Mouse (Mus musculus) midbrain, embryonic 12.5 days (tissue): Measurements from ENCODE around the gene Spire2. TPM values are rescaled to one million over a fixed set of nuclear protein-coding genes. Genes with fewer than 3 reads are reported as not detected.

Experiments used
- ATAC-seq: fragments of 200-750 bp; cut with Nextera tagmentation; 2 replicates; pipeline ENCODE4 v1.8.0; 2017; ENCODE audit warnings: low read depth, moderate TSS enrichment, moderate library complexity; ENCODE audit not compliant: low FRiP score
- H3K27ac ChIP-seq: fragments of 300-500 bp; sonication (generic); replicated peaks from 2 replicates; pipeline ENCODE4 v1.5.1; 2016; ENCODE audit warnings: mild to moderate bottlenecking
- H3K27me3 ChIP-seq: fragments of 300-500 bp; sonication (generic); 2 replicates; pipeline ENCODE4 v1.6.1; 2016; ENCODE audit warnings: mild to moderate bottlenecking
- H3K36me3 ChIP-seq: fragments of 300-500 bp; sonication (generic); 2 replicates; pipeline ENCODE4 v1.6.1; 2016
- H3K4me1 ChIP-seq: fragments of 300-500 bp; sonication (generic); 2 replicates; pipeline ENCODE4 v1.6.1; 2016
- H3K4me2 ChIP-seq: fragments of 300-500 bp; sonication (generic); replicated peaks from 2 replicates; pipeline ENCODE4 v1.6.1; 2016; ENCODE audit warnings: mild to moderate bottlenecking, moderate library complexity
- H3K4me3 ChIP-seq: fragments of 300-500 bp; sonication (generic); 2 replicates; pipeline ENCODE4 v1.5.1; 2016; ENCODE audit warnings: mild to moderate bottlenecking
- H3K9ac ChIP-seq: fragments of 300-500 bp; sonication (generic); replicated peaks from 2 replicates; pipeline ENCODE4 v1.6.1; 2016; ENCODE audit warnings: mild to moderate bottlenecking, moderate library complexity
- H3K9me3 ChIP-seq: fragments of 300-500 bp; sonication (generic); 2 replicates; pipeline ENCODE4 v1.6.1; 2016; ENCODE audit warnings: mild to moderate bottlenecking
- WGBS: fragments of 180-500 bp; shearing (Covaris S2); methylation state at CpG from one replicate; pipeline ENCODE4 v1.1.7; 2016; 5-methylcytosine and 5-hydroxymethylcytosine counted together
- polyA plus RNA-seq: library from polyadenylated mRNA; unstranded; fragments of >200 nt; fragmentation: Nextera tagmentation; extraction: Ambion mirVana; gene quantifications from 2 replicates; pipeline ENCODE4 v1.2.1, GENCODE M21; 2016

The Spire2 gene
- polyA plus RNA-seq, 1 experiment from 2014 or later: 27.7 TPM

DNA sequence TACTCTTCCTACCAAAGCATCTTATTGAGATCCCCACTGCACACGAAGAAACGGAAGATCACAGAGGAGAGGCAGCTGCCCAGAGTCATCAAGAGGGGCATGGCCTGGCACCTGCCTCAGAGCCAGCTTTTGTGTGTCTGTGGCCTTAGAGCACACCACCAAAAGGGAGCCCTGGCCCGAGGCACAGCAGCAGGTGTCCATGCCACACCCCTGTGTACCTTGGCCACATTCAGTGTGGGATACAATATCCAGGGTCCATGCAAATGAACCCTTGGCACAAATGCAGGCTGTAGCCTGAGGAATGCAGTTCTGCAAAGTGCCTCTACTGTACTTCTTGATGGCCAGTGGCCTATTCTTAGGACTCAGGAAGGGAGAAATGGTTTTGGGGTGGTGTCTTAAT is 5.0 kb downstream of the Spire2 start:
- 83% methylated on average over 3 of the region's 3 CpGs for WGBS
- no peaks in the 10 kb centered on the region for H3K36me3 ChIP-seq
- H3K4me1 ChIP-seq: peaks cover 13% of the 10 kb centered on the region
- no peak overlapping the region for H3K4me3 ChIP-seq
- H3K27ac ChIP-seq: no peak overlapping the region
- no peaks in the 10 kb centered on the region for H3K27me3 ChIP-seq
- H3K4me2 ChIP-seq: no peak overlapping the region
- no peak overlapping the region for H3K9ac ChIP-seq
- no peak for ATAC-seq
- no peaks in the 10 kb centered on the region for H3K9me3 ChIP-seq

DNA sequence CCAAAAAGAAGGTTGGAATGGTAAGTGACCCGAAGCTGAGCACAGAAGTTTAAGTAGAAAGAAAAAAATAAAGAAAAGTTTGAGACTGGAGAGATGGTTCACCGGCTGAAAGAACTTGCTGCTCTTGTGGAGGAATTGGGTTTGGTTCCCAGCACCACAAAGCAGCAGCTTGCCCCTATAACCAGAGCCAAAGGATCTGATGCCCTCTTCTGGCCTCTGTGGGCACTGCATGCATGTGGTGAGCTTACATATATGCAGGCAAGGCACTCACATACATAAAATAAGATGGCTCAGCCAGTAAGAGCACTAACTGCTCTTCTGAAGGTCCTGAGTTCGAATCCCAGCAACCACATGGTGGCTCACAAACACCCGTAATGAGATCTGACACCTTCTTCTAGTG is 7.6 kb downstream of the Spire2 start:
- H3K27me3 ChIP-seq: no peaks in the 10 kb centered on the region
- 97% methylated on average over 4 of the region's 4 CpGs for WGBS
- no peak overlapping the region for H3K27ac ChIP-seq
- no peak overlapping the region for H3K9ac ChIP-seq
- no peak for ATAC-seq
- H3K4me3 ChIP-seq: no peak overlapping the region
- no peak overlapping the region for H3K4me2 ChIP-seq
- H3K4me1 ChIP-seq: no peaks in the 10 kb centered on the region
- no peaks in the 10 kb centered on the region for H3K36me3 ChIP-seq
- no peaks in the 10 kb centered on the region for H3K9me3 ChIP-seq

DNA sequence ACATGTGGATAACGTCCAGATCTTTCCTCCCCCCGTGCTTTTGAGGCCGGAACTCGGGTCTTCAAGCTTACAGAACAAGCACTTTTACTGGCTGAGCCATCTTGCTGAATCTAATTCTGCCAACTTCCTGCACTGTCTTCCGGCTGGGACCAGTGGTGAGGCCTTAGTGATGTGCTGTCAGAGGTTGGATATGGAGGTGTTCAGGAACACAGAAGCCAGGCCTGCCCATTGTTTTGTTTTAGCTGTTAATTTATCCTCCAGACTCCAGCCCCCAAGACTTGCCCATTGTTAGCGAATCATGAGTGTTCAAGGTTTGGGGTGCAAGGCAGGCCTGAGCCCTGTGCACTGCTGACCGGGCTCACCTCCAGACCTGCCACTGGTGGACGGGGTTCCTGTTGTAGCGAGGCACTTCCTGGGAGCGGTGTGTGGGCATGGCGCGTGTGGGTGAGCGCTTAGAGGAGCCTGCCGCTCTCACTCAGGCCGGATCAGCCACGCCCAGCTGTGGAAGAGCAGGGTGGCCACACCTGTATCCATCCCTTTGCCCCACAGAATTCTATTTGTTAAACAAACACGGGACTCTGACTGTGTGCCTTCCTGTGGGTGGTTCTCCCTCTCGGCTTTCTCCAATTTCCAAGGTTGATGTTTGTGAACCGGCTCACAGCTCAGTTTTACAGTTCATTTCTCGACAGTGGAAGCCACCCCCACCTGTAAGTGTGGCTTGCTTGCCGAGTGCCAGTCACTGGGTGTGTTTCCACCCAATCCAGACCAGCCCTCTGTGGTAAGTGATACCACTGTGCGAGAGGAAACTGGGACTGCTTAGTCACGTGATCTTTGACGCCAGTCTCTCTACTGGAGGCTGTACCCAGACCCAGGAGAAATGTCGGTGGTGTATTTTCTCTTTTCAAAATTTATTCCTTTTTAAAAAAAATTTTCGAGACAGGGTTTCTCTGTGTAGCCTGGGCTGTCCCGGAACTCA is 8.8 kb downstream of the Spire2 start:
- H3K4me1 ChIP-seq: no peaks in the 10 kb centered on the region
- no peaks in the 10 kb centered on the region for H3K27me3 ChIP-seq
- no peak overlapping the region for H3K4me3 ChIP-seq
- no peak overlapping the region for H3K9ac ChIP-seq
- ATAC-seq: no peak
- 90% methylated on average over 27 of the region's 27 CpGs for WGBS
- no peaks in the 10 kb centered on the region for H3K9me3 ChIP-seq
- no peaks in the 10 kb centered on the region for H3K36me3 ChIP-seq
- no peak overlapping the region for H3K4me2 ChIP-seq
- H3K27ac ChIP-seq: no peak overlapping the region

DNA sequence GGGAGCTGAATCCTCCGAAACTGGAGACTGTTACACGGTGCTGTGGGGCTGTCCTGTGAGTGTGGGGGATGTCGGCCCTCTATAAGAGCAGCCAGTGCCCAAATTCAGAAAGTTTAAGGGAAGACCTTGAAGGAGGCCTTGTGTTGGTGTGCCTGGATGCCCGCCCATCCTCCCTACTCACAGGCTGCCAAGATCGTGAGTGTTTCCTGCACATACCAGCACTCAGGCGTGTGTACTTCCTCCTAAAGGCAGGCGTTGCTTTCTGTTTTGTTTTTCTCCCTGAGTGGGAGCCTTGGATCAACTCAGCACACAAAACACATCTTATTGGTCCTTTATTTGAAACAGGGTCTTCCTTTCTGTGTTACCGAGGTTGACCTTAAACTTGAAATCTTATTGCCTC is 9.7 kb downstream of the Spire2 start:
- no peak for ATAC-seq

DNA sequence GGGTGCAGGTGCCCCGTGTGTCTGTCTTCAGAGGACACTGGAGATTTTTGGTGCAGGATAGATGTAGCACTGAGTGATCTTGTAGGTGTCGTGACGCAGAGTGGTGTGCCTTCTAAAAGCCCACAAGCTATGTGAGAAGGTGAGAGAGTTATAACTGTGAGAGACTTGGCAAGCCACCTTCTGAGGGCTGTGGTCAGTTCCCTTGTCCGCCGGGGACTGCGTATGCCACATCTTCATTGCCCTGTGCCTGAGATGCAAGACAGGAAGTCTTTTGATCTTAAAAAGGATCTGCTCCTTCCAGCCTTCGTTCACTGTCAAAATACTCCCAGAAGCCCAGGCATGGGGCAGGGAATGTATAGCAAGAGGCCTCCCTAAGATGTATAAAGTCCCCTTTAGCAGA is 10.4 kb downstream of the Spire2 start:
- no peak overlapping the region for H3K27ac ChIP-seq
- no peaks in the 10 kb centered on the region for H3K9me3 ChIP-seq
- H3K9ac ChIP-seq: no peak overlapping the region
- no peaks in the 10 kb centered on the region; the same call in 1 of the 2 replicates for H3K4me1 ChIP-seq
- no peak overlapping the region for H3K4me2 ChIP-seq
- WGBS: 89% methylated on average over 7 of the region's 7 CpGs
- H3K36me3 ChIP-seq: 0 out of 2 replicates have a peak, but pooled peaks cover 4% of the 10 kb centered on the region
- no peaks in the 10 kb centered on the region for H3K27me3 ChIP-seq
- no peak overlapping the region for H3K4me3 ChIP-seq
- ATAC-seq: no peak

More for the DNA sequence above, 9.7 kb downstream of the Spire2 start:
- no peaks in the 10 kb centered on the region for H3K27me3 ChIP-seq
- no peaks in the 10 kb centered on the region for H3K4me1 ChIP-seq
- no peak overlapping the region for H3K4me2 ChIP-seq
- H3K4me3 ChIP-seq: no peak overlapping the region
- no peak overlapping the region for H3K9ac ChIP-seq
- H3K27ac ChIP-seq: no peak overlapping the region
- H3K36me3 ChIP-seq: no peaks in the 10 kb centered on the region
- H3K9me3 ChIP-seq: no peaks in the 10 kb centered on the region
- 89% methylated on average over 8 of the region's 8 CpGs for WGBS

DNA sequence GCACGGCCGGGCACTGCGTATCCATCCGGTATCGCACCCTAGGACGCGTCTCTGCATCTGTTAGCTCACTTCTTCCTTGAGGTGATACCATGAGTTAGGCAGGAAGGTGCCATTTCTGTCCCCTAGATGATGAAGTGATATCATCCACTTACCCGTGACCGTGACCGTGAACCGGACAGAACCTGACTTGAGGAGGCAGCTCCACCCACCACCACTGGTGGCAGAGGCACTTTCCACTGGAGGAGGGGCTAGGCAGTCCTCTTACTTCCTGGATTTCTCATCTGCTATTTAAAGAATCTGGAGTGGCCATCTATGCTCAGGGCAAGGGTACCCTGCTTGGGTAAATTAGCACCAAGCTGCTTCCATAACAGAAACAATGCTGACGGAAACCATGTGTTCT is 10.9 kb downstream of the Spire2 start:
- no peak overlapping the region for H3K4me2 ChIP-seq
- WGBS: 87% methylated on average over 12 of the region's 12 CpGs
- no peak for ATAC-seq

DNA sequence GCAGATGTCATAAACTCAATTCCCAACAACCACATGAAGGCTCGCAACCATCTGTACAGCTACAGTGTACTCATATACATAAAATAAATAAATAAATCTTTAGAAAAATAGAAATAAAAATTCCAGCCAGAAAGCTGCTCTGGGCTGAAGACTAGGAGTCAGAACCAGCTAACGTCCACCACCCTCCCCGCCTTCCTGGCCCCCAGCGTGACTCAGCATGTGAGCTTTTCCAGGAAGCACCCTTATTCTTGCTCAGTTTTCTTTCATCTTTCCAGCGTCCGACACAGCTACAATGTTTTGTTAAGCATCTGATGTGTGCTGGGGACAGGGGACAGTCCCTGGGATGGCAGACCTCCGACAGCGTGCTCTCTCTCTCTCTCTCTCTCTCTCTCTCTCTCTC is 12.6 kb downstream of the Spire2 start:
- no peak overlapping the region for H3K4me2 ChIP-seq
- H3K4me1 ChIP-seq: no peaks in the 10 kb centered on the region; the same call in 1 of the 2 replicates
- 89% methylated on average over 8 of the region's 8 CpGs for WGBS
- no peaks in the 10 kb centered on the region for H3K9me3 ChIP-seq
- peaks cover 9% of the 10 kb centered on the region; the same call in 1 of the 2 replicates for H3K36me3 ChIP-seq
- H3K27ac ChIP-seq: no peak overlapping the region
- no peaks in the 10 kb centered on the region for H3K27me3 ChIP-seq
- H3K9ac ChIP-seq: no peak overlapping the region
- ATAC-seq: no peak
- H3K4me3 ChIP-seq: no peak overlapping the region

More for the DNA sequence above, 10.9 kb downstream of the Spire2 start:
- H3K9ac ChIP-seq: no peak overlapping the region
- no peaks in the 10 kb centered on the region; the same call in 1 of the 2 replicates for H3K4me1 ChIP-seq
- no peaks in the 10 kb centered on the region for H3K9me3 ChIP-seq
- no peak overlapping the region for H3K27ac ChIP-seq
- H3K36me3 ChIP-seq: peaks cover 9% of the 10 kb centered on the region; the same call in 1 of the 2 replicates
- no peak overlapping the region for H3K4me3 ChIP-seq
- H3K27me3 ChIP-seq: no peaks in the 10 kb centered on the region

DNA sequence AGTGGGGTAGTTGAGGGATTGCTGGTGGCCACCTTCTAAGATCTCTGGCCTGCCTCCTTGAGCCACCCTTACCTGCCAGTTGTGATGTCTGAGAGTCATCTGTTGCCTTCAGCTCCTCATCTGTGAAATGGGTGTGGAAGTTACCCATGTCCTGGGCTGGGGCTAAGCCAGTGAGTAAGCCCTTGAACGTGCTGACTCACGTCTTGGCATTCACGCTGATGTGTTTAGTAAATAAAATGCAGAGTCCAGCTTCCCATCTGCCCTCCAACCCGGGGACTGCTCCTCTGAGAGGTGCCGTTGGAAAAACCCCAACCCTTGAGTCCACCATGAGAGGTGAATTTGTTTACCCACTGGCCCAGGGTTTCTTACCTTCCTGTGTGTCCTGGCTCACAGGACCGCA is 13.3 kb downstream of the Spire2 start:
- no peak for ATAC-seq
- 91% methylated on average over 6 of the region's 6 CpGs for WGBS
- Histone ChIP-seq H3K27me3 (no peaks in the 10 kb centered on the region), H3K9me3 (no peaks in the 10 kb centered on the region), H3K4me1 (no peaks in the 10 kb centered on the region; the same call in 1 of the 2 replicates), H3K4me3 (no peak overlapping the region), H3K27ac (no peak overlapping the region), H3K4me2 (no peak overlapping the region), H3K9ac (no peak overlapping the region), H3K36me3 (peaks cover 9% of the 10 kb centered on the region; the same call in 1 of the 2 replicates)

DNA sequence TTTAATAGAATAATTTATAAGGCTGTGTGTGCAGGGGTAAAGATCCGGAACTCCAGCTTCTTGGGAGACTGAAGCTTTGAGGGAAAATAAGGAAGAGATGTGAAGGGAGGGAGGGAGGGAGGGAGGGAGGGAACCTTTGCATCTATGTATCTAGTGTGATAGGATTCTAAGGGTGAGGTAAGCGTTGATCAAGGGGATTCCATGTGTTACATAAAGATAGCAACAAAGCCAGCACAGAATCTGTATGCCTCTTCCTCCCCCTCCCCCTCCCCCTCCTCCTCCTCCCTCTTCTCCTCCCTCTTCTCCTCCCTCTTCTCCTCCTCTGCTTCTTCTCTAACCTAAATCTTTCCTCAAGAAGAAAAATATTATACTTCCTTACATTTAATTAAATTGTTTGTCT is 14.8 kb downstream of the Spire2 start:
- H3K9me3 ChIP-seq: no peaks in the 10 kb centered on the region
- no peak for ATAC-seq
- peaks cover 9% of the 10 kb centered on the region; the same call in 1 of the 2 replicates for H3K36me3 ChIP-seq
- no peaks in the 10 kb centered on the region for H3K27me3 ChIP-seq
- 93% methylated on average over 2 of the region's 2 CpGs for WGBS
- no peaks in the 10 kb centered on the region; the same call in 1 of the 2 replicates for H3K4me1 ChIP-seq
- H3K4me3 ChIP-seq: no peak overlapping the region
- H3K9ac ChIP-seq: no peak overlapping the region
- H3K4me2 ChIP-seq: no peak overlapping the region
- no peak overlapping the region for H3K27ac ChIP-seq

DNA sequence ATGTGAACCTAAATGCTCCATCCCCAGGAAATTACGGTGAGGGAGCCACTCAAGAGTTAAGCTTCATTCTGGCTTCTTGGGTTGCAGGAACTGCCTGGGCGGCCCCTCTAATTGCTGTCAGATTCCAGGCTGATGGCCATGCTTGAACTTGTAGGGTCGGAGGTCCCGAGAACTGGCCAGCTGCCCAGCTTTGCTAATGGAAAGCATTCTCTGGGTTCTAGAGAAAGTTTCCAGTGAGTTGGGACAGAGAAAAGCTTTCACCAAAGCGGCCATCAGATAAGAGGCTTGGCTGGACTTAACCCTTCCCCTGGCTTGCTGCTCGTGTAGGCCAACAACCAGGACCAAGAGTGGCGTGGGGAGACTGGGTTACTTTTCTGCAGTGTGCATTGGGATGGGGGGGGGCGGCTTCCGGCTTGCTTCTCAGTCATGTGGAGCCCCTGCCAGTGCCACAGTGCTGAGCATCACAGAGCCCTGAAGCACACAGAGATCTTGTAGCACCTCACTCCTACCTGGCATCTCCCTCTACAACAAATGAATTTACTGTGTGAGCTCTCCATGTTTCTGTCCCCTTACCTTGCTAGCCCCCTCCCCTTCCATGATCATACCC is 15.8 kb downstream of the Spire2 start:
- H3K4me2 ChIP-seq: no peak overlapping the region
- H3K9ac ChIP-seq: no peak overlapping the region
- no peak overlapping the region for H3K27ac ChIP-seq
- no peaks in the 10 kb centered on the region for H3K27me3 ChIP-seq
- H3K4me3 ChIP-seq: no peak overlapping the region
- peaks cover 9% of the 10 kb centered on the region; the same call in 1 of the 2 replicates for H3K36me3 ChIP-seq
- ATAC-seq: no peak
- 71% methylated on average over 9 of the region's 9 CpGs for WGBS
- no peaks in the 10 kb centered on the region for H3K9me3 ChIP-seq
- peaks cover 4% of the 10 kb centered on the region for H3K4me1 ChIP-seq

DNA sequence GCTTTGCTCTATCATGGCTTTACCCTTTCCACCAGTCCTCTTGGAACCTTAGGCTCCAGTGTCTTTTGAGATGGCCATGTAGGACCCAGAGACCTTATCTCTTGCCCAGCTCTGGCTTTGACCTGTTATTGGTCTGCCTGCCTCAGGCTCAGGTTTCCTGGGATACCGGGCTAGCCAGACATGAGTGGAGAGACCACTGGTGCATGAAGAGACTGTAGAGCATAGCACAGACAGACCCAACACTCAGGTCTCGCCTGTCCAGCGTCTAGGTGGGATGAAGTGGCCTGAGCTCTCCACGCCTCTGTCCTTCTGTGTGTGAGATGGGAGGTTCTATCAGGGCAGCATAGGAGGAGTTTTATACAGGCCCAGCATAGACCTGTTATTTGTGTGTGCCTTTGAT is 16.6 kb downstream of the Spire2 start:
- H3K9me3 ChIP-seq: no peaks in the 10 kb centered on the region
- peaks cover 12% of the 10 kb centered on the region; the same call in 1 of the 2 replicates for H3K36me3 ChIP-seq
- ATAC-seq: no peak
- H3K4me1 ChIP-seq: peaks cover 5% of the 10 kb centered on the region
- H3K4me2 ChIP-seq: no peak overlapping the region
- no peak overlapping the region for H3K4me3 ChIP-seq
- no peak overlapping the region for H3K27ac ChIP-seq
- WGBS: 82% methylated on average over 4 of the region's 4 CpGs
- H3K27me3 ChIP-seq: no peaks in the 10 kb centered on the region
- H3K9ac ChIP-seq: no peak overlapping the region

DNA sequence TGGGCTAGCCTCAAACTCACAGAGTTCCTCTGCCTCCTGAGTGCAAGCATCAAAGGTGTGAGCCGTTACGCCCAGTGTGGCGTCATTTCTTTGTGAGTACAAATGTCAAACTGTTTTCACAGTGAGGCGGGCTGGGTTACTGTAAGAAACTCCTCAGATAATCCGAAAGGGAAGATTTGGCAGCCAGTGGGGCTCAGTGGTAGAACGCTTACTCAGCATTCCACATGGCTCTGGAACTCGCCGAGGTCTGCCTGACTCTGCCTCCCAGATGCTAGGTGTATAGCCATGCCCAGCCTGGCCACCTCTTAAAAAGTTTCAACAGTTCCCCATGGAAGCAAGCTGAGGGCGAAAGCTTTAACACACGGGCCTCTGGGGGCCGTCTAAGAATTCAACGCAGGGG is 19.6 kb downstream of the Spire2 start:
- H3K27ac ChIP-seq: no peak overlapping the region
- no peaks in the 10 kb centered on the region for H3K27me3 ChIP-seq
- H3K4me2 ChIP-seq: no peak overlapping the region
- 88% methylated on average over 12 of the region's 12 CpGs for WGBS
- no peak overlapping the region for H3K9ac ChIP-seq
- H3K4me3 ChIP-seq: no peak overlapping the region
- peaks cover 24% of the 10 kb centered on the region for H3K36me3 ChIP-seq
- peaks cover 5% of the 10 kb centered on the region for H3K4me1 ChIP-seq
- no peaks in the 10 kb centered on the region for H3K9me3 ChIP-seq
- no peak for ATAC-seq
